Mouse (Mus musculus): ENCODE measurements at regions not wholly inside any gene's neighbourhood (a gene's known extent, or its start where the extent isn't known, plus 50 kb on each side); places are given as distances from the start of the nearest gene placed in this dataset.

DNA sequence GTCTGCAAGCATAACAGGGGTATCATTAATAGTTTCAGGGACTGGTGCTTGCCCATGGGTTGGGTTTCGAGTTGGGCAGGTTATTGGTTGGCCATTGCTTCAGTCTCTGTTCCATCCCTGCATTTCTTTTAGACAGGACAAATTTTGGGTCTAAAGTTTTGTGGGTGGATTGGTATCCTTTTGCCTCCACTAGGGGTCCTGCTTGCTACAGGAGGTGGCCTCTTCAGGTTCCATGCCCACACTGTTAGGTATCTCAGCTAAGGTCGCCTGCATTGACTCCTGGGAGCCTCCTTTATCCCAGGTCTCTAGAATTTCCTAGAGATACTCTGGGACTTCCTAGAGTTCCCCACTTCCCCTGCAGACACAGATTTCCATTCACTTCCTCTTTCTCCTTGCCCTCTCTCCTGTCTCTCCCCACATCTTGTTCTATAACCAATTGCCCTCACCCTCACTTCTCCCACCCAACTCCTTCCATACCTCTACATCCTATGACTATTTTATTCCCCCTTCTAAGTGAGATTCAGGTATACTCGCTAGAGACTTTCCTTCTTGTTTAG lies 278.2 kb downstream of the 1700017N19Rik start:
- intact Hi-C loops (cut with DNase I) = no loop called here

DNA sequence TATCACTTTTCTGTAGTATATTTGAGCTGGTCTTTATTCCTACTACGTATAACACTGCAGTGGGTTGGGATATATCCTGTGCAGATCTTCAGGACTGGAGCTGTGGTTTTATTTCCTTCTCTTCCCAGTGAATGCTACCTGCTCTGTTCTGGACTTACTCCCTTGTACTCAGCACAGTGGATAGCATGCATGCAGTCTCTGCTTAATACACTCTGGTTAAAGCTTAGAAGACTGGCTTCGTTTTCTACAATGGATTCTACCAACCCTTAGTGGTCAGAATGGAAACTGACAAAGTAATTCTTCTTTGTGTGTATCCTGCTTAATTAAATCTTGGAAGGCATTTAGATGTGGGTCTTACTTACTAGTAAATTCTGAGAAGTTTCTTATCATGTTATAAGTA lies 292.3 kb downstream of the 1700017N19Rik start:
- intact Hi-C loops (cut with DNase I) = no loop called here

- intact Hi-C loops (cut with DNase I) = no loop called here
Observed at GRCm38 (mm10) chr10:100922976-100923375, 332.7 kb downstream of the 1700017N19Rik start.

DNA sequence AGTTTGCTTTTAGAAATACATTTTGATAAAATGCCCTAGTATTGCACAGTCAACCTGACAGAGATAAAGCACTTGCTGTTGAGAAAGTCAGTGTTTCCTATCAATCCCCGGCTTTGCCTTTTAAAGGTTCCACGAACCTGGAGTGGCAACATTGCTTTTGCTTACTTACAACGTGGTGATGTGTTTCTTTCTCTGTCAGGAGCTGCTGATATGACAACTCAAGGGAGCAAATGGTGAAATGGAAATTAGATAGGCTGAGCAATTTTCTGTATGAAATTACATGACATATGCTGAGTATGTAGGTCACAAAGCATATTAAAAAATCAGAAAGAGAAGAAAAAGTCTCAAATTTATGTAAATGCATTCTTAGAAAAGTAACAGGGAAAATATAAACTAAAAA lies 336.8 kb downstream of the 1700017N19Rik start:
- intact Hi-C loops (cut with DNase I) = no loop called here

- intact Hi-C loops (cut with DNase I) = no loop called here
Observed at GRCm38 (mm10) chr10:100931739-100932138, 341.5 kb downstream of the 1700017N19Rik start.

DNA sequence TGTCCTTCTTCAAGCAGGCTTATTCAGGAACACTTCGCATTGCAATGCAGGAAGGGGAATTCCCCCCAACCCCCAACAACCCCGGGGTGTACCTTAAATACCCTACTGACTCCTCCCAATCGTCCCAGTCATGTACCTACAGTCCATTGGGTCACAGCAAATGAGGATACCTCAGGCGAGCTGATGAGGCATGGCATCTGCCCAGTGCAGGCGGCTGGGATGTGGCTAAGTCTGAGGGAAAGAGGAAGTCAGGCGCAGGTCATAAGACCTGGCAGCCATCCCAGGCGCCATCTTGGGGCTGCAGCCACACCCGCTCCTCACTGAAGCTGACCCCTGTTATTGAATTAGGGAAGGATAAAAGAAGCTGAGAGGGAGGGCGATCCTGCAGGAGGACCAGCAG lies 368.1 kb downstream of the 1700017N19Rik start:
- intact Hi-C loops (cut with DNase I) = no loop called here

DNA sequence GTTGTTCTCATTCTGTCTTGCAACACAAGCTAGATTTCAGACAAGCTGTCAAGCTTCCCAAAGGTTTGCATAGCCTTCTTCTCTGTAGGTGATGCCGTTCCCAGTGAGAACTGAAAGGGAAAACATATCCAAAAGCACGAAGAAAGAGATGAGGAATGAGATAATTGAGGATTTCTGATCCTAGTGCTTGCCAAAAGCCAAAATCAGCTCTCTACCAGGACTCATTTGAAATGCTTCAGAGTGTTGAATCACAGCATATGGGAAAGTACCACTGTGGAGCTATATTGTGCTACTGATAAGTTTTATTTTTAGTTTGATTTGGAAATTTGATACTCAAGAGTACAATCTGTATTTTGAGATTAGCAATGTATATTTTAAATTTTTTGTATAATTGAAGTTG lies 413.2 kb downstream of the 1700017N19Rik start:
- intact Hi-C loops (cut with DNase I) = no loop called here

- intact Hi-C loops (cut with DNase I) = no loop called here
Observed at GRCm38 (mm10) chr10:101004687-101005086, 414.4 kb downstream of the 1700017N19Rik start.

DNA sequence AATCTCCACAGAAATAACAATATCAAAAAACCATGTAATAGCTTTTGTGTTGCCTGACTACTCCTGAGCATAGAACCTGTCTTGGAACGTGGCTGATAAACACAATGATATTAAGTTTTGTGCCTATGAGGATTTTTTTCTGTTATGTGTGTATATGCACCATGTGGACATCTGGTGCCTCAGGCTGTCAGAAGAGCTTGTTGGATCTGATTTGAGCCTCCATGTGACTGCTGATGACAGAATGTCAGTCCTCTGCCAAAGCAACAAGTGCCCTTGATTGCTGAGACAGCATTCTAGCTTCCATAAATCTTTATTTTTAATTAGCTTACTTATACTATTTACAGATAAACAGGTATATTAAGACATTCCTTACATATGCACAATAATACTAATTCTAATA lies 425.1 kb downstream of the 1700017N19Rik start:
- intact Hi-C loops (cut with DNase I) = no loop called here

- intact Hi-C loops (cut with DNase I) = no loop called here
Observed at GRCm38 (mm10) chr10:101038630-101039029, 448.3 kb downstream of the 1700017N19Rik start.

DNA sequence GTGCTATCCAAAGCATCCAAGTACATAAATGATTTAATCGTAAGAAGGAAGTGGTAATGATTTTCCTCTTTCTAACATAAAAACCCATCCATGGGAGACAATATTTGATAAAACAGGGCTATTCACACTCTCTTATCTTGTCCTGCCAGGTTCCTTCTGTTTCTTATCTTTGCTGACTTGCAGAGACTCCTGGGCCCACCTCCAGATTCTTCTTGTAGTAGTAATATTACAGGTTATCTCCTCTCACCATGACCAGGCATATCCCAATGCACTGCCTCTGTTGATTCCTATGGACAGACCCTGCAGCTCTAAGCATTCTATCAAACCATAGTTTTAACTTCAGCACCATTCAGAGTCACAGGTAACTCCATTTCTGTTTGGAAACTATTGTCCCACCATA lies 448.8 kb downstream of the 1700017N19Rik start:
- intact Hi-C loops (cut with DNase I) = no loop called here

Measured in adrenal gland (tissue).